Mouse (Mus musculus): ENCODE results near the gene Fscn1.

GRCm38 (mm10) chr5:142982046-142982801 is 22.1 kb downstream of the Fscn1 start:
- TF ChIP-seq CTCF (IDR thresholded peaks at IDR 0.05; ENCODE audit: borderline replicate concordance, extremely low read depth, insufficient read depth, insufficient read length) = no peak
- TF ChIP-seq POLR2A (IDR thresholded peaks at IDR 0.05; ENCODE audit: borderline replicate concordance, extremely low read depth, insufficient read depth, insufficient read length, poor library complexity, severe bottlenecking) = no peak
